Mouse (Mus musculus): ENCODE data around the gene Cdipt. TPM values are rescaled to one million over a fixed set of nuclear protein-coding genes. Genes with fewer than 3 reads are reported as not detected.

The Cdipt gene
- polyA plus RNA-seq, 1 experiment, result 324 TPM

GRCm38 (mm10) chr7:126967361-126967760 is 8.4 kb upstream of the Cdipt start:
- DNase-seq (ENCODE audit: low read depth, low spot score), result no peak
- 78% methylated on average over 6 of the region's 6 CpGs for WGBS

DNA sequence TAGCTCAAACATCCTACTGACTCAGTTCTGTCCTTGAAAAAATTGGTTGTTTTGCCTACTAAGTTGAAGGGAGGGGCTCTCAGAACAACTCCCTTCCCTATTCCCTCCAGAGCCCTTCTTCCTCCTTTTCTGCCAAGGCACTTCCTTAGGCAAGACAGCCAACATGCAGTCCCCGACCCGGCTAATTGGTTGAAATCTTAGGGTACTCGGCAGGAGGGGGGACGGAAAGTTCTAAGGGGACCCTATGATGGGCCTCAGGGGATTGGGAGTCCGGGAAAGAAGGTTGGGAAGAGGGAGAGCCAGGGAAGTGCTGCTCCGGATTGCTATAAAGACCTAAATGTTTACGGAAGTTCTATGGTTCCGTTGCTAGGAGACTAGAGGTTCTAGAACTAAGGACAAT is 221 bp upstream of the Cdipt start:
- 5% methylated on average over 8 of the region's 8 CpGs for WGBS
- DNase-seq (ENCODE audit: low read depth, low spot score), result no peak

DNA sequence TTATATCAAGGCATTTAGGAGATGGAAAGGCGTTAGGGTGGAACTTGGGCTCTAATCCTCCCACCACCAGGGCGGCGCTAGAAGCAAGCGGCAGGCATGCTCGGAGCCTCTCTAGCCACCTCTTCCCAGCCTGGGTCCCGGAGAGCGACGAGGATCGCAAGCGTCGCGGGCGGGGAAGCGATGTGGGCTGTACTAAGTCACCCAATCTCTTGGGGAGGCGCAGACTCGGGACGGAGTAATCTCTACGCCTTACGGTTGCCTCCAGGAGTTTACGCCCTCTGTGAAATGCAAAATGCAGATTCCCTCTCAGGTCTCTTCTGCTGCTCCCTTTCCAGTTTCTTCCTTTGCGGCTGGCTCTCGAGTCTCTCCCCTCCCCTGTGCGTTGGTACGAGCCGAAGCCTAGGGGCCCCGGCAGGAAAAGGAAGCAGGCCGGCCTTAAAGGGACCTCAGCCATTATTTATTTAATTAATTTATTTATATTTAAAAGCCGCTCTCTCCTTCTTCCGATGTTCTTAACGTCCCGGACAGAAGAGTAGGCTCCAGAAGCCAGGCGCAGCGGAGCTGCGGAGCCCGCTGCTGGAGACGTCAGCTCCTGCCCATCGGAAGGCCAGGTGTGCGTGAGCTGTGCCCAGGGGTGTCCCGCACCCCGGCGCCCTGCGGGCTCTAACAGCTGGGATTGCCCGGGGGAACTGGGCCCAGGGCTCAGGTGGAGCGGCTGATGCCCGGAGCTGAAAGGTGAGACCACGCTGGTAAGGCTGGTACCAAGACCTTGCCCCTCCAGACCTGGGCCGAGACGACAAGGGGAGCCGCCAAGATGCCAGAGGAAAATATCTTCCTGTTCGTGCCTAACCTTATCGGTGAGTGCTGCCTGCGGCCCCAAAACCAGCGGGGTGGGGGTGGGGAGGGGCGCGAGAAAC is 494 bp downstream of the Cdipt start, which contains the start of gene Cdiptos:
Gene Cdiptos (minus strand): TSS at position 149 of the 917 bp plus-strand sequence.
- DNase-seq (ENCODE audit: low read depth, low spot score), result peak; percentile 89
- under 1% methylated on average over 55 of the region's 55 CpGs for WGBS

DNA sequence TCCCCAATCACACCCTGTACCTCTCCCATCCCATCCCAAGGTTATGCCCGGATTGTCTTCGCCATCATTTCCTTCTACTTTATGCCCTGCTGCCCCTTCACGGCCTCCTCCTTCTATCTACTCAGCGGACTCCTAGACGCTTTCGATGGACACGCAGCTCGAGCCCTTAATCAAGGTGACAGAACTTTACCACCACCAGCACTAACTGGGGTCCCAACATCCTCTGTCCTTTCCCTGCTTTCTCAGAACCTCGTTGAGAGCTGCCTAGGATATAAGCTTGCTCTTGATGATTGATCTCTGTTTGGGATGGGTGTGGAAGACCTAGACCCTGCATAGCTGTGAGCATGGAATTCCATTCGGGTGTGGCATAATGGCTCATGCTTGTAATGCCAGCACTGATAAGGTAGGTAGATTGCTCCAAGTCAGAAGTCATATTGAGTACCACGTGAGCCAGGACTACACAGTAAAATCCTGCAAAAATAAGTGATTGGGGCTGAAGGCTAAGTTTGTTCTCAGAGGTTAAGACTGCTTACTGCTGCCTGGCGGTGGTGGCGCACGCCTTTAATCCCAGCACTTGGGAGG is 1.3 kb downstream of the Cdipt start:
- WGBS, result 12% methylated on average over 14 of the region's 14 CpGs
- DNase-seq (ENCODE audit: low read depth, low spot score), result peak; percentile 67

GRCm38 (mm10) chr7:126978841-126979240 is 3.1 kb downstream of the Cdipt start:
- 91% methylated on average over 6 of the region's 6 CpGs for WGBS

GRCm38 (mm10) chr7:126981601-126982000 is 5.9 kb downstream of the Cdipt start:
- WGBS, result 97% methylated on average over 2 of the region's 2 CpGs
- no peak for DNase-seq (ENCODE audit: low read depth, low spot score)

More at GRCm38 (mm10) chr7:126978841-126979240, 3.1 kb downstream of the Cdipt start:
- no peak for DNase-seq (ENCODE audit: low read depth, low spot score)

- DNase-seq (ENCODE audit: low read depth, low spot score), result no peak
- 36% methylated on average over 4 of the region's 4 CpGs for WGBS
These were observed 6.3 kb downstream of the Cdipt start for GRCm38 (mm10) chr7:126982054-126982453.

GRCm38 (mm10) chr7:126983113-126983512 is 7.4 kb downstream of the Cdipt start:
- DNase-seq (ENCODE audit: low read depth, low spot score), result no peak
- 73% methylated on average over 7 of the region's 7 CpGs for WGBS

GRCm38 (mm10) chr7:126984667-126985444 is 9.1 kb downstream of the Cdipt start:
- WGBS, result 64% methylated on average over 10 of the region's 10 CpGs
- DNase-seq (ENCODE audit: low read depth, low spot score), result no peak

DNA sequence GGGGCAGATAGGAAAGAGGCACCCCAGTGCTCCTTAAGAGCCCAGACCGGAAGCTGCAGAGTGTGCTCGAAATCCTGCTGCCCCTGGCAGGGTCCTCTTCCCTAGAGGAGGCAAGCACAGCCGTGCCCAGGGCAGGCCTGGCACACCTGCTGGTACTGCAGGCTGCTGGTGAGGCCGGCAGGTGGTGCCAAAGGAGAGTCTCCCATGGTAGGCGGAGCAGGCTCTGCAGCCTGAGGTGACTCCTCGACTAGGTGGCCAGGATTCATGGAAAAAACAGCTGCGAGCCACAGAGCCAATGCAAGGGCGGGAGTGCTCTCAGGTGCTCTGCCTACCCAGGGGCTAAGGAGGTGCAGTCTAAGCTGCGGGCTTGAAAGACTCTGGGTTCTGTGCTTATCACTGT is 10.6 kb downstream of the Cdipt start:
- DNase-seq (ENCODE audit: low read depth, low spot score), result no peak
- WGBS, result 33% methylated on average over 9 of the region's 9 CpGs

DNA sequence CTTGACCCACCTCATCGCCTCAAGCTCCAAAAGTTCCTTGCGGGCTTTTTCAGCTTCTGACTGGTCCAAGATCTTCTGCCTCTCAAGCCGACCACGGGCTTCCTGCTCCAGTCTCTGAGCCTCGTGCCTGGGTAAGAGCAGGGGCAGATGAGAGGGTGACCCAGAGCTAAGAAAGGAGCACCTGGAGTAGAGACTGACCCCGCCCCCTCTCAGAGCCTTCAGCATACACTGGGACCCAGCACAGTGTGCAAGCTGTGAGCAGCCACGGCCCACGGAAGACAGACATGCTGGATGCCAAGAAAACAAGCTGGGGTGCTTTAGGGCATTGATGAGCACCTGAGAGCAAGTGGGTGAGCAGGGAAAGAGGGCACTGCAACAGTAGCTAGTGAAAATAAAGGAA is 13.1 kb downstream of the Cdipt start:
- no peak for DNase-seq (ENCODE audit: low read depth, low spot score)
- 81% methylated on average over 8 of the region's 8 CpGs for WGBS

DNA sequence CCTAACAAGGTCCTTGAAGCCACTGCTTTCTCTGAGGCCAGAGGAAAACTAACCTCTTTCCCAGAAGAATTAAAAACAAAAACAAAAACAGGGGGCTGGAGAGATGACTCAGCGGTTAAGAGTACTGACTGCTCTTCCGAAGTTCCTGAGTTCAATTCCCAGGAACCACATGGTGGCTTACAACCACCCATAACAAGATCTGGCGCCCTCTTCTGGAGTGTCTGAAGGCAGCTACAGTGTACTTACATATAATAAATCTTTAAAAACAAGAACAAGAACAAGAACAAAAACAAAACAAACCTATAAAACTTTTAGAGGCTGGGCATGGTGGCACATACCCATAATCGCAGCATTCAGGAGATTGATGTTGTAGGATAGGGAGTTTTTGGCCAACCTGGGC is 20.7 kb downstream of the Cdipt start:
- 83% methylated on average over 4 of the region's 4 CpGs for WGBS

DNA sequence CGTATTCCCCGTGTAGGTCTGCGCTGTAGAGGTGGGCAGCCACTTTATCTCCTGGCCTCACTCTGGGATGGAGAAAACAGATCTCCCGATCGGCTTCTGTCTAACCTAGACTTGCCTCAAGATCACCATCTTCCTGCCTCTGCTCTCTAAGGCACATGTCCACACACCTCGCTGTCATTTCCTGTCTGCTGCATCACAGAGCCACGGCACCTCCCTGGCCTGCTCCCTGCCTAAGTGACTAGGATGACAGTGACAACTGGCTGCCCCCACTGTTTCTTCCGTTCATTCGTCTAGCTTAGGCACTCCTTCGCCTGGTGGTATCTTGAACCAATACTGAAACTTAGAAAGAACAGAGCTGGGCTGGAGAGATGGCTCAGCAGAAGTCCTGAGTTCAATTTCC is 23.9 kb downstream of the Cdipt start:
- no peak for DNase-seq (ENCODE audit: low read depth, low spot score)

More for the DNA sequence above, 20.7 kb downstream of the Cdipt start:
- DNase-seq (ENCODE audit: low read depth, low spot score), result no peak

GRCm38 (mm10) chr7:127003620-127004019 is 27.9 kb downstream of the Cdipt start:
- WGBS, result 26% methylated on average over 5 of the region's 5 CpGs
- DNase-seq (ENCODE audit: low read depth, low spot score), result peak; percentile 97

More for the DNA sequence above, 23.9 kb downstream of the Cdipt start:
- WGBS, result 83% methylated on average over 10 of the region's 10 CpGs

DNA sequence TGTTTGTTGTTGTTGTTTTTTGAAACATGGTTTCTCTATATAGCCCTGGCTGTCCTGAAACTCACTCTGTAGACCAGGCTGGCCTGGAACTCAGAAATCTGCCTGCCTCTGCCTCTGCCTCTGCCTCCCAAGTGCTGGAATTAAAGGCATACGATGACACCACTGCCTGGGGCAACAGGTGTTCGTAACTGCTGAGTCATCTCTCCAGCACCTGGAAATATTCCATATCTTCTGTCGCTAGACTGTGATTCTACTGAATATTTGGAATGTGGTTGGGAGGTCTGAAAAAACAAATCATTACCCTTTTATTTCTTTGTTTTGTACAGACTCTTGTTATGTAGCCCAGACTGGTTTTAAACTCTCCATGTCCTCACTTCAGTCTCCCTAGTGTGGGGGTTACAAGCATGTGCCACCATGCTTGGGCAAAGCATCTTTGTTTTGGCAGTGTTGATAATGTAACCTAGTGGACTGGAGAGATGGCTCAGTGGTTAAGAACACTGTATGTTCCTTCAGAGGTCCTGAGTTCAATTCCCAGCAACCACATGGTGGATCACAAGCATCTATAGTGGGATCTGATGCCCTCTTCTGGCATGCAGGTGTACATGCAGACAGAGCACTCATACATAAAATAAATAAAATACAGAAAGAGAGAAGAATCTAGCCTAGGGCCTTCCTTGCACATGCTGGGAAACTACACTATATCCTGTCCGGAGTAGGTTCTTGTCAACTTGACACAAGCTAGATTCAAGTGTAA is 28.6 kb downstream of the Cdipt start:
- WGBS, result 37% methylated on average over 4 of the region's 4 CpGs
- no peak for DNase-seq (ENCODE audit: low read depth, low spot score)

DNA sequence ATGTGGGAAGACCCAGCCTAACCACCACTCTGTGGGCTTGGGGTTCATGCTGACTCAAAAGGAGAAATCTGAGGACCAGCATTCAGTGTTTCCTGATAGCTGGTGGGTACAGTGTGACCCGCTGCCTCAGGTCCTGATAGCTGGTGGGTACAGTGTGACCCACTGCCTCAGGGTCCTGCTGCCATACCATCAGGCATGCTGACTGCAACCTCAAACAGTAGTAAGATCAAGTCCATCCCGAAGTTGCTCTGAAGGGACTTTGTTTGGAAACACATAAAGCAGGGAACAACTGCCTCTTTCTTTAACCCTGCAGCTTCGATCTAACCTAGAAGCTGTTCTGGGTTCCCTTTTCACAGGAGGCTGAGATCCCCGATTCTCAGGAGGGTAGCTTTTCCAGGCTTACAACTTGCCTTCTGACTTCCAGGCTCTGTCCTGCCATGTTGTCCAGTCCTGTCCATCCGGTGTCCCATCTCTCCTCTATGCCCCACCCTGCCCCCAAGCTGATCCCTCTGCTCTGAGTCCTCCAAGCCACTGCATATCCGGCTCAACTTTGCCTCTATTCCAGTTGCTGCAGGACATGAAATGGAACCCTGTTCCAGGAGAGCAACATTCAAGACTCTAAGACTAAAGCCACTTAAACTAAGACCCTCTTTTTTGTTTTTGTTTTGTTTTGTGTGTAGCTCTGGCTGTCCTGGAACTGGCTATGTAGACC is 31.8 kb downstream of the Cdipt start:
- DNase-seq (ENCODE audit: low read depth, low spot score), result no peak
- WGBS, result 66% methylated on average over 6 of the region's 6 CpGs

DNA sequence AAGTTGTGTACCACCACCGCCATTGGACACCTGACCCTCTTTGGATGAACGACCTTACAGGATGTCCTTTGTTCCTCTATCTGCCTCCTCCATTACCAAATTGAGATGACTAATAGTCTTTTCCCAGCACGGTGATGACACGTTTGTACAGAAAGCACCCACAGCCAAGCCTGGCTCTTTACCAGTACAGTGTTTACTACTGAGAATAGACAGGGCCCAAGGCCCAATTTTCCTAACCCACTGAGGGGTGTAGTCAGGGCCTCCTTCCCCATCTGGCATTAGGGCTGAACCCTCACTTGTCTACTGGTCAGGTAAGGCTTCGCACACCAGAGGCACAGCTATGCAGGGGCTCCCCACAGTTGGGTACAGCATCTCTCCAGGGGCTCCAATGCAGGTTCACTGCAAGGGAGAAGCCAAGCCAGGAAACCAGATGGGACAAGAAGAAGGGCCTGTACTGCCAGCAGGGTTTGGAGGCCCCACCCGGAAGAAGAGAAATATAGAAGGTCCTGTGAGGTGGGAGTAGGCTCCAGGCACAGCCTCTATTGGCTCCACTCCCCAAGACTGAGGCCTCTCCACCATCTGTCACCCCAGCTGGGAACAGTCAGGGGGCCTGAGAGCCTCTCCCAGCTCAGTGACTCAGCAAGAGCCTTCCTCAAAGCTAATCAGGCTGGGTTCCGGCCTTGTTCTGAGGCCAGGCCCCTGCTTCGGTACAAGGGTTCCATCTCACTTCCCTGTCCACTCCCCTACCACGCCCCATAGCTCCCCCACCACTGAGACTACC is 32.7 kb downstream of the Cdipt start:
- 18% methylated on average over 9 of the region's 9 CpGs for WGBS
- DNase-seq (ENCODE audit: low read depth, low spot score), result peak; percentile 91

All from large intestine, adult 2 months (tissue).